Mouse (Mus musculus): ENCODE results near the gene 4933407L21Rik. TPM values are rescaled to one million over a fixed set of nuclear protein-coding genes. Genes with fewer than 3 reads are reported as not detected.
"Not testable (repeated sequence)": the region's sequence is repeated elsewhere in the genome, so short reads cannot be mapped to it uniquely, and the experiment has no call there.

The 4933407L21Rik gene
- polyA plus RNA-seq, 1 experiment, result not detected

- Histone ChIP-seq H3K4me1 (ENCODE audit: control insufficient read depth, insufficient read depth, low read length) (no peaks in the 10 kb centered on the region), H3K4me3 (ENCODE audit: insufficient read depth, low read length) (no peak overlapping the region), H3K27ac (ENCODE audit: insufficient read depth, low read length) (no peak overlapping the region)
- TF ChIP-seq CTCF (IDR thresholded peaks at IDR 0.05; ENCODE audit: borderline replicate concordance, insufficient read depth, low read length), result no peak
- TF ChIP-seq POLR2A (IDR thresholded peaks at IDR 0.05; ENCODE audit: low read depth, low read length), result no peak
Measured at GRCm38 (mm10) chr1:85971070-85971469, 42.8 kb downstream of the 4933407L21Rik start.

GRCm38 (mm10) chr1:85972341-85972740, 44.1 kb downstream of the 4933407L21Rik start:
- TF ChIP-seq POLR2A (IDR thresholded peaks at IDR 0.05; ENCODE audit: low read depth, low read length), result no peak
- no peak for TF ChIP-seq CTCF (IDR thresholded peaks at IDR 0.05; ENCODE audit: borderline replicate concordance, insufficient read depth, low read length)

GRCm38 (mm10) chr1:85973468-85973877, 45.2 kb downstream of the 4933407L21Rik start:
- no peak overlapping the region for H3K4me3 ChIP-seq (ENCODE audit: insufficient read depth, low read length)
- TF ChIP-seq CTCF (IDR thresholded peaks at IDR 0.05; ENCODE audit: borderline replicate concordance, insufficient read depth, low read length), result no peak
- no peak for TF ChIP-seq POLR2A (IDR thresholded peaks at IDR 0.05; ENCODE audit: low read depth, low read length)
- no peaks in the 10 kb centered on the region for H3K4me1 ChIP-seq (ENCODE audit: control insufficient read depth, insufficient read depth, low read length)
- H3K27ac ChIP-seq (ENCODE audit: insufficient read depth, low read length), result no peak overlapping the region

More at GRCm38 (mm10) chr1:85972341-85972740, 44.1 kb downstream of the 4933407L21Rik start:
- Histone ChIP-seq H3K4me1 (ENCODE audit: control insufficient read depth, insufficient read depth, low read length) (no peaks in the 10 kb centered on the region), H3K27ac (ENCODE audit: insufficient read depth, low read length) (no peak overlapping the region), H3K4me3 (ENCODE audit: insufficient read depth, low read length) (no peak overlapping the region)

GRCm38 (mm10) chr1:85977709-85978108, 49.4 kb downstream of the 4933407L21Rik start:
- Histone ChIP-seq H3K27ac (ENCODE audit: insufficient read depth, low read length) (no peak overlapping the region), H3K4me3 (ENCODE audit: insufficient read depth, low read length) (no peak overlapping the region), H3K4me1 (ENCODE audit: control insufficient read depth, insufficient read depth, low read length) (no peaks in the 10 kb centered on the region)
- TF ChIP-seq CTCF (IDR thresholded peaks at IDR 0.05; ENCODE audit: borderline replicate concordance, insufficient read depth, low read length), result no peak
- no peak for TF ChIP-seq POLR2A (IDR thresholded peaks at IDR 0.05; ENCODE audit: low read depth, low read length)

- H3K27ac ChIP-seq (ENCODE audit: insufficient read depth, low read length), result no peak overlapping the region
- H3K4me3 ChIP-seq (ENCODE audit: insufficient read depth, low read length), result no peak overlapping the region
- no peaks in the 10 kb centered on the region for H3K4me1 ChIP-seq (ENCODE audit: control insufficient read depth, insufficient read depth, low read length)
- TF ChIP-seq CTCF (IDR thresholded peaks at IDR 0.05; ENCODE audit: borderline replicate concordance, insufficient read depth, low read length), result no peak
- TF ChIP-seq POLR2A (IDR thresholded peaks at IDR 0.05; ENCODE audit: low read depth, low read length), result no peak
Measured at GRCm38 (mm10) chr1:85981738-85982357, 53.6 kb downstream of the 4933407L21Rik start.

- H3K4me1 ChIP-seq (ENCODE audit: control insufficient read depth, insufficient read depth, low read length), result no peaks in the 10 kb centered on the region
- H3K4me3 ChIP-seq (ENCODE audit: insufficient read depth, low read length), result no peak overlapping the region
- TF ChIP-seq POLR2A (IDR thresholded peaks at IDR 0.05; ENCODE audit: low read depth, low read length) (no peak), CTCF (IDR thresholded peaks at IDR 0.05; ENCODE audit: borderline replicate concordance, insufficient read depth, low read length) (no peak)
- H3K27ac ChIP-seq (ENCODE audit: insufficient read depth, low read length), result no peak overlapping the region
Measured at GRCm38 (mm10) chr1:85985784-85986183, 57.5 kb downstream of the 4933407L21Rik start.

- H3K27ac ChIP-seq (ENCODE audit: insufficient read depth, low read length), result no peak overlapping the region
- TF ChIP-seq CTCF (IDR thresholded peaks at IDR 0.05; ENCODE audit: borderline replicate concordance, insufficient read depth, low read length) (no peak), POLR2A (IDR thresholded peaks at IDR 0.05; ENCODE audit: low read depth, low read length) (no peak)
- no peak overlapping the region for H3K4me3 ChIP-seq (ENCODE audit: insufficient read depth, low read length)
- no peaks in the 10 kb centered on the region for H3K4me1 ChIP-seq (ENCODE audit: control insufficient read depth, insufficient read depth, low read length)
Measured at GRCm38 (mm10) chr1:85988351-85988750, 60.1 kb downstream of the 4933407L21Rik start.

- H3K4me3 ChIP-seq (ENCODE audit: insufficient read depth, low read length); H3K4me1 ChIP-seq (ENCODE audit: control insufficient read depth, insufficient read depth, low read length): not testable (repeated sequence)
Measured at GRCm38 (mm10) chr1:85988882-85989281, 60.6 kb downstream of the 4933407L21Rik start.

More at GRCm38 (mm10) chr1:85988882-85989281, 60.6 kb downstream of the 4933407L21Rik start:
- H3K27ac ChIP-seq (ENCODE audit: insufficient read depth, low read length), result not testable (repeated sequence)

Other genes starting within 250 kb of the 4933407L21Rik start
- gene A630001G21Rik, start 149.8 kb upstream of the 4933407L21Rik start, polyA plus RNA-seq (2011; ENCODE audit: insufficient read length, low read depth, missing spikeins), result 1.1 and 3.5 TPM in 2 replicates
- gene Cab39, start 135.0 kb upstream of the 4933407L21Rik start, polyA plus RNA-seq (2011; ENCODE audit: insufficient read length, low read depth, missing spikeins), result 72.4 and 72.7 TPM in 2 replicates
- 221 and 233 TPM in 2 replicates for gene Itm2c, start 34.2 kb upstream of the 4933407L21Rik start, polyA plus RNA-seq (2011; ENCODE audit: insufficient read length, low read depth, missing spikeins)
- gene Gpr55, start 32.5 kb downstream of the 4933407L21Rik start, polyA plus RNA-seq (2011; ENCODE audit: insufficient read length, low read depth, missing spikeins), result not detected in 2 replicates
- gene Spata3, start 88.3 kb downstream of the 4933407L21Rik start, polyA plus RNA-seq (2011; ENCODE audit: insufficient read length, low read depth, missing spikeins), result not detected in 2 replicates
- not detected in 2 replicates for gene 2810459M11Rik, start 117.4 kb downstream of the 4933407L21Rik start, polyA plus RNA-seq (2011; ENCODE audit: insufficient read length, low read depth, missing spikeins)
- gene Psmd1, start 135.9 kb downstream of the 4933407L21Rik start, polyA plus RNA-seq (2011; ENCODE audit: insufficient read length, low read depth, missing spikeins), result 115 and 126 TPM in 2 replicates
- gene Htr2b, start 183.5 kb downstream of the 4933407L21Rik start, polyA plus RNA-seq (2011; ENCODE audit: insufficient read length, low read depth, missing spikeins), result 0.23 and 0.25 TPM in 2 replicates
- 7.6 and 10.5 TPM in 2 replicates for gene Gm21972, start 205.2 kb downstream of the 4933407L21Rik start, polyA plus RNA-seq (2011; ENCODE audit: insufficient read length, low read depth, missing spikeins)
- 12.7 and 14.8 TPM in 2 replicates for gene Armc9, start 226.3 kb downstream of the 4933407L21Rik start, polyA plus RNA-seq (2011; ENCODE audit: insufficient read length, low read depth, missing spikeins)

Measured in embryonic fibroblast, embryonic 13.5 days (primary cell).